Mouse (Mus musculus) gastrocnemius, postnatal 36 days (tissue): ENCODE results near the gene Saysd1. TPM values are rescaled to one million over a fixed set of nuclear protein-coding genes. Genes with fewer than 3 reads are reported as not detected.

Source experiments
- DNase-seq, 2 experiments: peaks; one replicate each; pipeline ENCODE4 v3.0.0; 2022
- intact Hi-C: fragments of 180-260 bp; cut with DNase I; formaldehyde crosslinking; loops from one replicate; pipeline ENCODE4 v1.15.1; 2025
- long read RNA-seq, 2 experiments: library from polyadenylated mRNA; stranded (forward); transcript quantifications; one replicate each; pipeline ENCODE4 v2.0.0; 2021
- total RNA-seq, 2 experiments: library from RNA; stranded (reverse); gene quantifications; 2 replicates each; pipeline ENCODE4 v1.2.3; 2021

Saysd1 gene
- total RNA-seq = 1 to 10 TPM; 2.5 to 2.7 TPM
- long read RNA-seq, experiment 1, transcript Saysd1-201 (2 exons, 2,315 nt) = major isoform, 14 of 14 reads
- long read RNA-seq, experiment 1, partial matches to known transcripts = 0 of 14 reads
- long read RNA-seq, experiment 1, other reads (novel, unspliced or antisense) = 0 of 14 reads
- long read RNA-seq, experiment 2, transcript Saysd1-201 (2 exons, 2,315 nt) = major isoform, 14 of 15 reads
- long read RNA-seq, experiment 2, partial matches to known transcripts = 0 of 15 reads
- long read RNA-seq, experiment 2, other reads (novel, unspliced or antisense) = 1 of 15 reads

DNA sequence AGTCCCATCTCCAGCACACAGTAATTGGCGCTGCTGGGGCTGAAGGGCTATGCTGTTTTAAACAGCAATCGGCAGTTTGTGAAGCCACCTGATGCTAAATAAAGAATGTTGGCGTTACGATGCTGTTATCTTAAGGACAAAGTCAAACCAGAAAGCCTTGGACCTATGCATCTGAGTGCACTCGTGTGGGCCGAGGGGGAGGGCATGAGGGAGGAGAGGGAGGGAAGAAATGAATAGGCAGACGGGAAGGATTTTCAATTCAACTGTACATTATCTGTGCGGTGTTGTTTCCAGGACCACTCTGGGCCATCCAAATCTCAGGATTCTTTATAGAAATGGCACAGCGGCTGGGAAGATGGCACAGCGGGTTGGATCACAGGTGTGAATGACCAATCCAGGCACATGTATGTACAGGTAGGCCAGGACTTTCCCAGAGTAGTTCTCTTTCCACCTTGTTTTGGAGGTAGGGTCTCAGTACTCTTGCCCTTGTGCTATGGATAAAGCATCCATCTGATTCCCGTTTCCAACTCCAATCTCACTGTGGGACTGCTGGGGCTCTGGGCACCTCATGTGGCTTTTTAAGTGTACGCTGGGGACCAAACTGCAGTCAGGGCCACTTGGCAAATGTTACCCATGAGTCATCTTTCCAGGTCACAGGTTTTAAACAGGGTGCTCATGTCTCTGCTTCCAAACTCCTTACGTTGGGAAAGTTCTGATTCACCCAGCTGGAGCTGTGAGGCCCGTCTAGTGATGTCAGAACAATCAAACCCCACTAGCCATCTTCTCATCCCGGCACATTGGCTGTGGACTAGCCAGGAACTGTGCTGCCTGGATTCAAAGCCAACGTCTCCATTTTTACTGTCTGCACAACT lies at the start of gene Saysd1:
TSS of gene Saysd1 (minus strand) at position 51 of the 872 bp plus-strand sequence.
- intact Hi-C loops = no loop called here
- DNase-seq = no peak

DNA sequence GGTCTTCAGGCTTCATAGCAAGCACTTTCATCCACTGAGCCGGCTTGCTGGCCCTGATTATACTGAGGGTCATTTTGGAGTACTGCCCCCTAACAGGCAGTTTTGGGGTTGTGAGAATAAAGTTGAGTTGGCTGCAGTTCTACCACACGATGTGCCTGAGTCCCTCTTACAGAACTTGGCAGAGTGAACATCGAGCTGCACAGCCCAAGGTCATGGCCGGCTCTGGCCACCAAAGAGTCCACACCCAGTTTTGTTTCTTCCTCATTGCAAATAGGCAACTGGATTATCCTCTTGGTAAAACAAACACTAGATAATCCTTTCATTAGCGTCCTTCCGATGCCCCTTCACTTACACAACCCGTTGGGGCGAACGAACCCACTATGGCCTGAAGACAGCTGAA lies 47.1 kb upstream of the Saysd1 start:
- DNase-seq = no peak
- intact Hi-C loops = no loop called here

DNA sequence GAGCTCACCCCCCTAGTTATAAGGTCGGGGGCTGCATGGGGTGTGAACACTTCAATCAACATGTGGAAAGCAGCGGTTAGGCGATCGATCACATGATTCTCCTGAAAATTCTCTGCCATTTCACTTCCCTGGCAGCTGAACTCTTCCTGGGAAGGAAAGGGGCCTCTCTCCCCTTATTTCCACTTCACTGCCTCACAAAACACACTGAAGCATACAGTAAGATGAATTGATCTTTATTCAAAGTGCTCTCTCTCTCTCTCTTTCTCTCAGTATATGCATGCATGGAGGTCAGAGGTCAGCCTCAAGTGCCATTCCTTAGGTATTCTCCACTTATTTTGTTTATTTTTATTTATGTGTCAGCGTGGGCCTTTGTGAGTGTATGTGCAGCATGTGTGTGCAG lies 45.4 kb upstream of the Saysd1 start:
- intact Hi-C loops = no loop called here
- DNase-seq = no peak

DNA sequence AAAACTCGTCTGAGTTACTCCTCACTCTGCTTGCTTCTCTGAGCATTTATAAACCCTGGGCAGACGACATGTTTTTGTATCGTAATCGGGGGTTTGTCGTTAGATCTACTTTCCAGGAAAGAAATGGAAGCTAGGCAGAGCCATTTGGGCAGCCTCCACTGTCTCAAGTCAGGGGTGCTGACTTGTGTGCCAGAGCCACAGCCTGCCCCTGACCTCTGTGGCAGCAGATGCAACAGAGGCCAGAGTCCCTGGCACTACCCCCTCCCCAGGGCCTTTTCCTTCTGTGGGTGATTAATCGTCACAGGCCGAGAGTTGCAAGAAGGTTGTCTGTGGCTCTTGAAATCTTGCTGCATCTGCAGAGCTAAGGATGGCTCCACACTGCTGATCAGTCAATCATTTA lies 44.3 kb upstream of the Saysd1 start:
- no peak for DNase-seq
- intact Hi-C loops = no loop called here

DNA sequence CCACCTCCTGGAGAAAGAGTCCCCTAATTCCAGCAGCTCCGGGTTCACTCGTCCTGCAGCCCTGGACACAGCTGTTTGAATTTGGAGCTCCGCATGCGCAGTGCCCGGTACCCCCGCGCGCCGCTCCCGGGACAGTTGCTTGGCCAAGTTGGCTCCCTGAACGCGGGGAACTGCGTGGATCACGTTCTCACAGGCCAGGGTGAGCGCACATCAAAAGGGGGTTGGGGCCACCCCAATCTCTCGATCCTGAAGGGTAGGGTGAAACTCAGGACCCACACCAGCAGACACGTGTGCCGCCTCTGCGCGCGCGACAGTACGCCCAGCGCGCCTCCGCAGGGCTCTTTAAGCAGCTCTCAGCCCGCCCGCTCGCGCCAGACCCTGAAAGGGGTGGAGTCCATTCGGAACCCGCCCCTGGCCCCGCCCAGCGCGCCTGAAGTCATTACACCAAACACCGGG lies 43.2 kb upstream of the Saysd1 start, which contains the start of gene Kcnk5:
TSS of gene Kcnk5 (minus strand) at position 344 of the 456 bp plus-strand sequence.
- intact Hi-C loops = no loop called here
- DNase-seq = peak; percentile 84 to 85

DNA sequence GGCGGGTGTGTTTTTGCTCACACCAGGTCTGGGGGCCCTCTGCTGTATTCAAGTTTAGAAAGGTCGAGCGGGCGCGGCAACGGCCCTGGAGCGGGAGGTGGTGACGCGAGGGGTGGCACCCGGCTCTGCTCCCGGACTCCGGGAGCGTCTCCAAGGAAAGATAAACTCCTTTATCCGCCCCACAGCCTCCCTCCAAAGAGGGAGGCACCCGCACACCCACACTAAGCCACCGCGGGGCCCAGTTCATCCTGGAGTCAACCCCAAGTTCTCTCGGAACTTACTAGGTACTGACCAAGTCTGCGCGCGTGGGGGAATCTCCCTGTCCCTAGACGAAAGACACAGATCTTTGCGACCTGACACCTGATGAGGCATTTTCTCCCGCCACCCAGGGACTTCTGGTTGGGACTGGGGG lies 42.4 kb upstream of the Saysd1 start:
- DNase-seq = peak in 1 of 2 experiments; percentile 18
- intact Hi-C loops = no loop called here

DNA sequence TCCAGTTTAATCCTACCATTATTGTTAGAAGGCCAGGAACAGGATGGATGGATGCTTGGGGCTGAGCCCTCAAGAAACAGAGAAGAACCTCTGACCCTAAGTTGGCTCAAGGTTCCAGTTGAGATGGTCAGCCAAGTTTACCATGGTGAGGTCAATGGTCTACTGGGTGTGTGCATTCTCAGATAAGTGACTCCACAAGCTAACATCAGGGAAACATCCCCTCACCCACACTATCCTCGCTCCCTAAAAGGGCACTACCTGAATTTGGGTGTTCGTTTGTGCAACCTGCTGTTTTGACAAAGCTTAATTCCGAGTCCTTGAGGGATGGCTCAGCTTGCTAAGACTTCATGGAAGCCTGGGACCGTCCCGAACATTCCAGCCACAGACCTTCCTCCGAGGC lies 42.0 kb upstream of the Saysd1 start:
- no peak for DNase-seq
- intact Hi-C loops = no loop called here

DNA sequence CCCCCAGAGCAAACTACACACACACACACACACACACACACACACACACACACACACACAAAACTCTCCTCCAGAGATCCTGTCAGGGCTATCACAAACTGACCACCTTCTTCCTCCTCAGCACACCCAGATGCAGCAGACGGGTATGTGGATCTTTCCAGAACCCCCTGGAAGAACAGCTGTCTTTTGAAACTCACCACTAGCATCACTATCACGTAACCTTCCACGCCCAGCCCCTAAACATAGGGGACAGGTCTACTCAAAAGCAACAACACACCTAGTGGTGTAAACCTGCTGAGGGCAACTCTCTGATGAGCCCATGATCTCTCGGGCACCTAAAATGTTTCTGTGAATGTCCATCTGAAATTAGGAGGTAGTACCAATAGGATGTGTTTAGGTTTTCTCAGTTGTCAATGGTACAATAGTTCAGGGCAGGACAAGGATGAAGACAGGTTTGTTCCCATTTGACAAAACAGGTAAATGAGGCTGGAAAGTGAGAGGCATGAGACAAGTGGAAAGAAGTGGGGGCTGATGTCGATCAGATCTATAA lies 41.5 kb upstream of the Saysd1 start:
- no peak for DNase-seq
- intact Hi-C loops = no loop called here

DNA sequence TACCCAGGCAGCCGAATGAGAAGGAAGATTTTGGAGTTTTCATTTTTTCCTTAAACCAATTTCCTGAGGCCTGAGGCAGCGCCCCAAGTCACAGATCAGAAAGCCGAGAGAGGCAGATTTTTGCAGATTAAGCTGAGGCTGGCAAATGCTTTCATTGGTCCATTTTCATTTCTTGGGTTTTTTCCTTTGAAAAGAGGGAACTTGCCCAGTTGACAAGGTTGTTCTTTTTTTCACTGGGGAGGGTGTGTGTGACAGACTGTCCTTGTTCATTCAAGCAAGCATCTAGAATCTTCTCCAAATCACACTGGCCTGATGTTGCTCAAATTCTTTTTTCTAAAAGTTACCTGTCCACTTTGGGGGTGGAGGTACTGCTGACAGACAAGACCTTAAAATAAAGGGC lies 40.7 kb upstream of the Saysd1 start:
- intact Hi-C loops = no loop called here
- DNase-seq = no peak

DNA sequence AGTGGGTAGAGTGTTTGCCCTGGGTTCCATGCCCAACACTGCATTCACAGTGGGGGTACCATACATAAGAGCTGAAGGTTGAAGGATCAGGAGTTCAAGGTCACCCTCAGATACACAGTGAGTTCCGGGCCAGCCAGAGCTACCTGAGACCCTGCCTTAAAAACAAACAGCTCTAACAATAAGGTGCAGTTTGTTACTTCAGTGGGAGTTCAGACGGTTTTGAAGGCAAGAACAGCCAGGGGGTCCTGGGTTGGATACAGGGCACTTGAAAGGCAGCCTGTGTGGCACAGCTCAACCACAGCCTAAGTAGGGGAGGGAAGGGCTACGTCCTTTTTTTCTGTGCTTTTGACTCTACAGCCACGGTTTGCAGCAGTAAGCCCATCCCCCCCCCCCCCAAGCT lies 40.3 kb upstream of the Saysd1 start:
- intact Hi-C loops = no loop called here

DNA sequence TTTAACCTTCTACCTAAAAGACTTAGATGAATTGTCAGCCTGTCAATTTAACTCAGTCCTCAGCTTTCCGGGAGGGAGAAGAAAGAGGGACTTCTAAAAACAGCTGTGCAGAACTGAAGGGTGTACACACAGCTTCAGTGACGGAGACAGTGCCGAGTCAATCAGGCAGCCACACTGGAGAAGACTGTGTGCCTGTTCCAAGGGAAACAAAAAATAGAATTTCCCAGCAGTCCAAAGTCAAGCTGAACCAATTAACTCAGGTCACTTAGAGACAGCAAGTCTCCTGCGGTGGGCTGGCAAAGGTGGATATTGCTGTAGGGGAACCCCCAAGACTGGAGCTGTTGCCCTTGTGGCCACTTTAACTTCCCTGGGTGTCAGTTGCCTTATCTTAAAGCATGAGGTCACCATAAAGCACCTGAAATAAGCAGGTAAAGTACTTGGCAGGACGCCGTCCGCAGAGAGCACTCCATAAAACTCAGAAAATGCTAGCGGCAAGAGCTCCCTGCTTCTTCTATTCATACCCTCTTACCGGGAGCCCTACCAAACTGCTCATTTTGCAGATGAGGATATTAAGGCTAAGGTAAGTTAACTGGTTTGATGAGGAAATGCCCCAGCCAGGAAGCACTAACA lies 39.3 kb upstream of the Saysd1 start:
- no peak for DNase-seq
- intact Hi-C loops = no loop called here

More for the DNA sequence above, 40.3 kb upstream of the Saysd1 start:
- DNase-seq = no peak

DNA sequence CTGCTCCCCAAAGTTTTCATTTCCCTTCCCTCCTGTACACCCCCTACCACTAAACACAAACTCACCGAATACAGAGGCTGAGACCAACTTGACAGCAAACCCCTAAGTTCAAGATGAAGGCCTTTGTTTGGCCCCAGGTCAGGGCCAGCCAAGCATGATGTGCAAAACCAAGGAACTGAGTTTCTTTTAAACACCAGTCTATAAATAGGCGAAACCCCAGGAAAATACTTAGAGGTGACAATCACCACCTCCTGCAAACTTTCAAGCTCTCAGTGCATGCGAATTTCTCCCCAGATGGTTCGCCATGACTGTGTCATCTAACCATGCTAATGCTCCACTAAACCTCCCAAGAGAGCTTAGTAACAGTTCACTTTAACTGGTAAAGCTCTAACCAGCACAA lies 37.4 kb upstream of the Saysd1 start:
- intact Hi-C loops = no loop called here
- DNase-seq = no peak

DNA sequence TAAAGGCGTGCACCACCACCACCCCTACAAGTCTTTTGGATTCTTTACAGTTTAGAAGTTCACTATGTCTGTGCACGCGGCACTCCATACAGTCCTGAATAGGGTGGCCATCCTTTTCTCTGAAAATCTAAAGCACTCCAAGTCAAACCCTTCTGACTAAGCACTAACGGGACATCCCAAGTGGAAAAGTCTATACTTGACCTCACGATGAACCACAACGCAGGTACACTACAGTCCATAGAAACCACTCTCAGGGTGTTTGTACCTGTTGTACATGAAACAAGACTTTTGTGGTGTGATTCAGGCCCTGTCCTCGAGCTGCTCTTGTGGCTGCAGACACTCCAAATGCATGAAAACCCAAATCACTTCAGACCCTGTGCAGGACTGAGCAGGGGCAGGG lies 36.8 kb upstream of the Saysd1 start:
- DNase-seq = no peak
- intact Hi-C loops = no loop called here

DNA sequence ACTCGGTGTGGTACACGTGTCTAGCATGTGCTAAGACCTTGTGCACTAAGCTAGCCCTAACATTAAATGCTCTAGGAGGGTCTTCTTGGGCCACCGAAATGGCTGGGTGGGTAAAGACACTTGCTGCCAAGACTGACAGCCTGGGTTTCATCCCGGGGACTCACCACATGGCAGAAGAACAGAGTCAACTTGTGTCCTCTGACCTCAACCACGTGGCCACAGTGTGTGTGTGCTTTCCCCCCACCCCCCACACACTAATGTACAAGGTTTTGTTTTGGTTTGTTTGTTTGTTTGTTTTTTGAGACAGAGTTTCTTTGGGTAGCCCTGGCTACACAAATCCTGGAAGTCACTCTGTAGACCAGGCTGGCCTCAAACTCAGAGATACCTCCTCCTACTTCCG lies 36.4 kb upstream of the Saysd1 start:
- DNase-seq = no peak
- intact Hi-C loops = no loop called here

DNA sequence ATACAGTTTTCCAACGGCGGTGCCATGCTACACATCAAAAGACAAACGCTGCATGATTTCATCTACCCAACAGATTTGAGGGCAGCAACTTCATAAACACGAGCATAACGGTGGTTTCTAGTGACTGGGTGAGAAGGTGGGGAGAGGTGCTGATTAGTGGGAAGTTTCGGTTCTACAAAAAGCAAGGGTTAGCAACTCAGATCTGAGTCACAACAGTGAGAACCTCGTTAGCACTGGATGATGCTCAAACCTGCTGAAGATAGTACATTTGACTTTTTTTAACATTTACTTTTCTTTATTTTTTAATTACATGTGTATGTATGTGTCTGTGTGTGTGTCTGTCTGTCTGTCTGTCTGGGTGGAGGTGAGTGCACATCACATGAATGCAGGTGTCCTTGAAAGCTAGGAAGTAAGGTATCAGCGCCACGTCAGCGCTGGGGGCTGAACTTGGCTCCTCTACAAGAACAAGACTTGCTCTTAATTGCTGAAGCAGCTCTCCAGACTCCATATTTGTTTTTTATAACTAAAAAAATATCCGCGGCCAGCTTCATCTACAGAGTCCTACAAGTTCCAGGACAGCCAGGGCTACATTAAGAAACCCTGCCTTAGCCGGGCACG lies 35.6 kb upstream of the Saysd1 start:
- no peak for DNase-seq
- intact Hi-C loops = no loop called here

DNA sequence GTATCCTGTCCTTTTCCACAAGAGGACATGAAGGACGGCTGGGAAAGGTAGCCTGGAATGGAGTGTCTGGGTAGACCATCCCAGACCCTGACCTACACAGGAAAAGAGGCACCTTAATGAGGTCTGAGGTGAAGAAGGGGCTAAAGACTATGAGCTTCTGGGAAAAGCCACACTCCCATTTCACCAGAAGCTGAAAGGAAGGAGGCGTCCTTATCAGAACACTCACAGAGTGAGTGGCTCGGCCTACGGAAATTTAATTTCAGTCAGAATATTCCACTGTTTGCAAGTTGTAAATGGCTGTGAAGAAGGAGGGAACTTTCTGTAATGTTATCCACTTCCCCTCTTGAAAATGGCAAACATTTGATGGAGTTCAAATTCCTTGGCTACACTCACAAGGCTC lies 34.6 kb upstream of the Saysd1 start:
- intact Hi-C loops = no loop called here
- no peak for DNase-seq

DNA sequence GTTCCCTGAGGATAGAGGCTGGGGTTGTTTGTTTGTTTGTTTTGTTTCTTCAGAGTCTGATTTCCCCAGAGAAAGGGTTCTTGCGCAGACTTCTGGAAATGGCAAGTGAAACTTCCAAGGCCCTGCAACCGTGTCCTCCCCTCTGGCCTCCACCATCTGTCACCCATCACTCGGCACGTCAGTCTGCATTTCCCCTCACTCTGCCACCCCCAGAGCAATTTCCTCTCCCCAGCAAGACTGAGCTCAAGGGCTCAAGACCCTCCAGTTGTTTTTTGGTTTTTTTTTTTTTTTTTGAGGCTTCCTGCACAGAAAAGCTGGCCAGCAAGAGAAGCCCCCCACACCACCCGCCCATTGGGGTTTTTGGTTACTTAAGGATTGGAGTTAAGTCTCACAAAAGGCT lies 34.2 kb upstream of the Saysd1 start:
- DNase-seq = no peak
- intact Hi-C loops = no loop called here

DNA sequence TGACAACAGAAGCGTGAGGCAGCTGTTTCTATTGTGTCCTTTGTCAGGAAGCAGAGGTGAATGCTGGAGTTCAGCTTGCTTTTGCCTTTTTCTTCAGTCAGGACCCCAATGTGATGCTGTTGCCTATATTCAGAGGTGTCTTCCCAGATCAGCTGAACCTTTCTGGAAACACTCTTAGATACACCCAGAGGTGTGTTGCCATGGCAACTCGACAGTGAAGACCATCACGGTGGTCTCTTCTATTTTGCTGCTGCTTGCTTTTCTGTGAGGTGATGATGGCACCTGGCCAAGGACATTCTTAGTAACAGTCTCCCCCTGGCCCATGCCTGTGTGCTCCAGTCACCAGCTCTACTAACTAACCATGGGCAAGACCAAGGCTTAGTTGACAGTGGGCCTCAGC lies 33.5 kb upstream of the Saysd1 start:
- DNase-seq = no peak
- intact Hi-C loops = no loop called here

DNA sequence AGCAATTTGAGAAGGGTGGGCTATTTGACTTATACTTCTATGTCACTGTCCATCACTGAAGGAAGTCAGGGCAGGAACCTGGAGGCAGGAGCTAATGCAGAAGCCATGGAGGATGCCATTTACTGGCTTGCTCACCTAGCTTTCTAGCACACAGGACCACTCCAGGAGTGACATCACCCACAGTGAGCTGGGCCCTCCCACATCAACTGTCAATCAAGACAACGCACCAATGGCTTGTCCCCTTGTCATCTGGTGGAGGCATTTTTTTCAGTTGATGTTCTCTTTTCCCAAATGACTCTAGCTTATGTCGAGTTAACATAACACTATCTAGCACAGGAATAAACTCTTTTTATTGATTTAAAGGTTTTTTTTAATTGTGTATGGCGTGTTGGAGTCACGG lies 30.9 kb upstream of the Saysd1 start:
- intact Hi-C loops = no loop called here
- DNase-seq = no peak

DNA sequence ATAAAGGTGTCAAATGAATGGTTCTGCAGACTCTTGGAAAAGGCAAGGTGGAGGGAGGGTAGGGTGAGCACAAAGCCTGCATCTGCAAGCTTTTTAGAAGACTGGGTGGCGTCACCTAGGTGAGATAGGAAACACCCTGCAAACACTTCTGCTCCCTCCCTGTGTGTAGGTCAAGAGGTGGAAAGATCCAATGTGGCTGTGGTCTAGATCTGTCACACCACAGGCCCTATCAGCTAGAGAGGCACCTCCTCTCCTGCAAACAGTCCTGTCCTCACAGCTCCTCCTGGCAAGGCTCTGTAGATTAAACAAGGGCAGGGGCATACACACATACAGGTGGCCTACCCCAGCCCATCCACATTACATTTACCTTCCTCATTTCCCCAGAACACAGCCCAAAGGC lies 30.1 kb upstream of the Saysd1 start:
- DNase-seq = no peak
- intact Hi-C loops = no loop called here

DNA sequence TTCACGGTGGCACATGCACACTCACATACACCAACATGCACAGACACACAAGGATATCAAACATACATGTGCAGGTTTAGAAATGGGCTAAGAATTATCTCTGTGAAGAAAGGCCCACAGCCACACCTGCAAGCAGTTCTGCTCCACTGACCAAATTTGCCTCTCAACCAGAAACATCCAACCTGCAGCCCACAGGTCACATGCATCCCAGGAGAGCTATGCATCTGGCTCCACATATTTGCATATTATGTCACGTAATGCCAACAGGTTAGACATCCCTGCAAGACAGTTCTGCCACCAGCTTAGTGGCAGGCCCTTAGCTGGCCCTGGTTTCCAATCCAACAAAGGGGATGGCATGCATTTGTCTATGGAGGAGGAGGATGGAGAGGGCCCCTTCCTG lies 29.7 kb upstream of the Saysd1 start:
- intact Hi-C loops = no loop called here
- DNase-seq = no peak
